Mouse (Mus musculus) gastrocnemius, postnatal 4 days (tissue): Measurements from ENCODE around the gene Gm20388. TPM values are rescaled to one million over a fixed set of nuclear protein-coding genes. Genes with fewer than 3 reads are reported as not detected.
"Not testable (repeated sequence)": the region's sequence is repeated elsewhere in the genome, so short reads cannot be mapped to it uniquely, and the experiment has no call there.

Experiments
- DNase-seq, 2 experiments: peaks; one replicate each; pipeline ENCODE4 v3.0.0; 2021 to 2022; ENCODE audit warnings: low spot score in 2 of 2, mixed read lengths in 2 of 2
- total RNA-seq, 2 experiments: library from RNA; stranded (reverse); gene quantifications; 2 replicates each; pipeline ENCODE4 v1.2.3; 2021

The Gm20388 gene
- total RNA-seq, 2 experiments from 2014 or later, result 12.8 to 22.8 TPM

DNA sequence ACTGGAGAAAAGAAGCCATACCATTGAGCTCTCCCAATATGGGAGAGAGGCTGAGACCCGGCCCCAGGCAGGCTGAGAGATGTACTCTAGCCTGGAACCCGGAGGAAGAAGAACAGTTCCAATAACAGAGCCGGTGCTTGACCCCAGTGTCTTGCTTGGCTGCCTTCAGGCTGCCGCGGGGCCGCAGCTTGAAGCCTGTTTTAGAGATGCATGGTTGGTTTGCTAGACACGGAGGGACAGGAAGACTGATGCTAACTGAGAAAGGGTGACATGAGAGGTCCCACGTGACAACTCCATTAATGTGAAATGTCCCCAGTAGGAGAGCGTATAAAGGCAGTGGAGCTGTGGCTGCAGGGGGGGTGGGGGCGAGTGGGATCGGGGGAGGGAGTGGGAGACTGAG is 438.3 kb downstream of the Gm20388 start:
- DNase-seq, result no peak

DNA sequence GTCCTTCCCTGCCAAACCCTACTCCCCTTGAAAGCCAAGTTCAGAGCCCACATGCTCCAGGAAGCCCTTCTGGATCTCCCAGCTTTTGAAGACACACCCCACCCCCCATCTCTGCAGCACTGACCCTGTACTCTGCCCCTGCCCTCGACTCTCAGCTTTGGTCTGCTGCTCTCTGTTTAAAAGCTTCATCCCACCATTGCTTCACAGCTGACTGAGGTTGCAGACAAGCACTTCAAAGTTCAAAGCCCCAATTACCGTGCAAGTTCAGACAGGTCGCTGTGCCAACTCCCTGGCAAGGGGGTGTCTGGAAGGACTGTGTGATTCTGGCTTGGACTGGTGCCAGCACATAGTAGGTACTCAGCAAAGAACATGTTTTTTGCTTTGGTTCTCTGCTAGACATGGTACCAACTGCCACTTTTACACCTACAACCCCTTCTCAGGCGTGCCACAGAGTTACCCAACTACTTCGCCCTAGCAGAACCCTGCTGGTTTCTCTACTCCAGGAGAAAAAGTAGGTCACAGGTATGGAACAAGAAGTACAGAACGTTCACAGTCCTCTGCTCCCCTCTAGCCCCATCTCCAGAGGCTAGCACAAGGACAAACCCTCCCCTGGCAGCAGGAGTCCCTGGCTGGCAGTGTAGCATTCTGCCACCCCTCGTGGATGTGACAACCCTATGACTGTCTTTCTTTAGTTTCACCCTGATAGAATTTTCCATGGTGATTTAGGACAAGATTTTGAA is 440.9 kb downstream of the Gm20388 start:
- no peak for DNase-seq

DNA sequence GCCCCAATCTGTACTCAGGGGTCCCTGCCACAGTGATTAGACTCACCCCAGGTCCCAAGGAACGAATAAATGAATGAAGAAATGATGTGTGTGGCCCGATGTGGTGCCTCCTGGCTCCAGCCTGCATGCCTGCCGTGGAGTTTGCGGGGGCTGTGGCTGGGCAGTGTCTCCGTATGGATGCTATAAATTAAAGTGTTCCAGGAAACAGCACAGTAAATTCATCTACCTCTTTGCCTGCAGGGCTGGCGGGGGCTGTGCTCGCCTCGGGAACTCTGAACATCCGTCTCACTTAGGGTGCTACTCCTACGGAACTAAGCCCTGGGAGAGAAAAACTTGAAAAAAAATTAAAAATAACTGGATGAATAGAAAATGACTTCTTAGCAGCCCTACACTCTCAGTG is 441.5 kb downstream of the Gm20388 start:
- DNase-seq, result no peak

DNA sequence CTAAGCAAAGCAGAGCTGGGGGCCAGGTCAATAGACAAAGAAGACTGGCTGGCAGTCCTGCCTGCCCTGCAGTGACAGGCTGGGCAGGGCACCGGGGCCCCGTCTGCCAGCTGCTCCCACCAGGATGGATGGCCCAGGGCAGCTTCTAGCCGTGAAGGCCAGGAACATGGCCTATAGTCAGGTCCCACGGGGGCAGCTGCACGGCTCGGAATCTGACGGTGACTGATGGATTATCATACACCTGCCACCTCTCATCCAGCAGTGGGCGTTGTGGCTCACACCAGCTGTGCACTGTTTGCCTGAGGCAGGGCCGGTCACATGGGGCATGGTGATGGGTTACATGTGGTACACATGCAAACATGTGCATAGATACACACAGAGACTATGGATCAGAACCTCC is 445.4 kb downstream of the Gm20388 start:
- DNase-seq, result no peak

DNA sequence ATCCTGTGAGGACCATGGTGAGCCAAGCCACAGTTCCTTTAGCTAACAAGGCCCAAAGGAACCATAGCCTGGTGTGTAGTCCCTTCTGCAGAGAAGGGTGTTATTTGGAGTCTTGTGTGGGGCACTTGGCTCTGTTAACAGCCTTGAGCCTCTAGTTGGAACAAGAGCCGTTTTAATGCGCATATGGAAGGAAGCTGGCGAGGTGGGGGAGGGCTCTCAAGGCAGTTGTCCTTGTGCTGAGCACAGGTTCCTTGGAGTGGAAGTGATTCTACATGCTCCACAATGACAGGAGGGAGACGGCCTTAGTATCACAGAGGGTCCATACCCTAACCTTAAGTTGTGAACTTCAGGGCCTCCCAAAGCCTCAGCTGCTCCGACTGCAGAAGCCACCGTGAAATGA is 446.9 kb downstream of the Gm20388 start:
- DNase-seq, result no peak

DNA sequence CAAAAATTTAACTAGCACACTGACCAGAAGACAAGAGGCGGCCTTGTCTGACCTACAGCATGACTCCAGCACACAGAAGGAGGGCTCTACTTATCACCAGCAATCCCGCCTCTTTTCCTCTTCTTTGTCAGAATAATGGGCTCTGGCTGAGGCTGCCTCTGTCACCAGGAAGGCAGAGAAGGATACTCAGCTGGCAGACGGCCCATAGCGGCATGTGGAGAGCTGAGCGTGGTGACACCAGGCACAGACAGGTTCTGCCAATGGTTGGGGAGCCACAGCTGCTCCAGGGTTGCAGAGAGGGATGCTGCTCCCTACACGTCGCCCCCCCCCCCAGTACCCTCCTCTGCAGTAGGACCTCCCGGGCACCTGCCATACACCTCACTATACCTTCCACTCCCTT is 450.7 kb downstream of the Gm20388 start:
- no peak for DNase-seq

DNA sequence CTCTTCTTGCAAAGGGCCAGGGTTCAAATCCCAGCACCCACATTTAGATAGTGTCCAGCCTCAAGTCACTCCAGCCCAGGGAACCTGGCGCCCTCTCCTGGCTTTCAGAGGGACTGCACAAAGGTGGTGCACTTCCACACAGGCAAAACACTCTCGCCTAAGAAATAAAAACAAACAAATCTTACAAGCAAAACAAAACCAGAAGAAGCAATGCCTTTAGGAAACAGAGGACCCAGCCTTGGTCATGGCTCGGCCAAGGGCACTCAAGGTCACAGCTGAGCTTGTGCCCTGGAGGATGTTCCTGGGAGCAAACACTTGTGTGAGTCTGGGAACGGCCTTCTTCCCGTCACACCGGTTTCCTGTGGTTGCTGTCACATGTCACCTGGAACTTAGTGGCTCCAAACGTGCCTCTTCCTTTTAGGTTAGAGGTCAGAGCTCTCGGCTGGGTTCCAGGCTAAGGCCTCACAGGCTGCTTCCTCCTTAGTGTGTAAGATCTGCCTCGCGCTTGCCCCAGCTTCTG is 453.0 kb downstream of the Gm20388 start:
- no peak for DNase-seq

DNA sequence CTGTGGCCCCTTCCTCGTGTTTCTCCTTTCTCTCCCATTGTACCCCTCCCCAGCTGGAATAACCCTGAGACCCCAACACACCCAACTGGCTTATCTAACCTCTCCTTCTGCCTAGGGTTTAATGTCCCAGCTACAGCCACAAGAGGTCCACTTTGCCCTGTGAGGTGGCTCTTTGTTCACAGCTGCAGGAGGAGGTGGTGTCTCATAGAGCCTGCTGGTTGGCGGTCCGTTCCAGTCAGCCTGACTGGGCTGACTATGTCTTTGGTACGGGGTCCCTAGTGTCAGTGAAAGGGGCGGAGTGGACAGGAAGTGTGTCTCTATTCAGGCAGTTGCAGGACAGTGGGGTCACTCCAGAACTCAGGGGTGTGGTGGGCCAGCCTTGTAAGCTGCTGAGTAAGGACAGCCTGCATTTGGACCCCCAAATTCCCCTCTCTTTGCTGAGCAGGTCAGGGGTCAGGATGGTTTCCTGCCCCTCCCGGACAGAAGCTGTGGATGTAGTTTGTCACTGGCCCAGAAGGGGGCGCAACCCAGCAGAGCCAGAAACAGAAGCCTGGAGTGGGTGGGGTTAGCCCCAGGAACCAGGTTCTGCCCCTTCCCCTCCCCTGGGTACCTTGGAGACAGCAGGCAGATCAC is 453.6 kb downstream of the Gm20388 start:
- peak in 1 of 2 experiments; percentile 54 for DNase-seq

DNA sequence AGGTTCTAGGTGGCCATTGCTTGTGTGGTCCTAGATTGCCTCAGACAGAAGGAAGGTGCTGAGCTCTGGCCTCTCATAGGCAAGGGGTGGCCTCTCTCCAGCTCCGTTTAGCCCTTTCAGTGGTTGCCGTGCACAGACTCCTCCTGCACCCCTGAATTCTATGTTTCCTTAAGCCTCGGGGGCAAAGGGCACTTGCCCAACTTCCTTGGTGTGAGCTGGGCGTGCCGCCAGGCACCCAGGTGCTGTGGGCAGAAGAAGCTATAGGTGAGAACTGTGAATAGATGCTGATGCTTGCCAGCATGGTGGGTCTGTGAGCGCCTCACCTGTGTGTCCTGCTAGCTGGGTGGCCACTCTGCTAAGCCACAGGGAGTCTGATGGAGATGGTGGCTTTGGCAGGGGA is 456.2 kb downstream of the Gm20388 start:
- DNase-seq, result no peak

DNA sequence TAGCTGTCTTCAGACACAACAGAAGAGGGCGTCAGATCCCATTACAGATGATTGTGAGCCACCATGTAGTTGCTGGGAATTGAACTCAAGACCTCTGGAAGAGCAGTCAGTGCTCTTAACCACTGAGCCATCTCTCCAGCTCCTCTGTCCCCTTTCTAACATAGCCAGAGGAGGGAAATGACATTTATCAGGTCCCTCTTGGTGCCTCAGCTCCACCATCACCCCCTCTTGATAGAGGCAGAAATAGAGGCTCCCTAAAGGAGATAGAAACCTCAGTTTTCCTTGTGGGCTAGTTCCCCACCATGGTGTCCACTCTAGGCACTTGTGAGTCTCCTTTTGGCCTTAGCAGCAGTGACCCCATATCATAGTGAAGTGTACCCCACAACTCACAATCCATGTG is 457.6 kb downstream of the Gm20388 start:
- DNase-seq, result not testable (repeated sequence)

DNA sequence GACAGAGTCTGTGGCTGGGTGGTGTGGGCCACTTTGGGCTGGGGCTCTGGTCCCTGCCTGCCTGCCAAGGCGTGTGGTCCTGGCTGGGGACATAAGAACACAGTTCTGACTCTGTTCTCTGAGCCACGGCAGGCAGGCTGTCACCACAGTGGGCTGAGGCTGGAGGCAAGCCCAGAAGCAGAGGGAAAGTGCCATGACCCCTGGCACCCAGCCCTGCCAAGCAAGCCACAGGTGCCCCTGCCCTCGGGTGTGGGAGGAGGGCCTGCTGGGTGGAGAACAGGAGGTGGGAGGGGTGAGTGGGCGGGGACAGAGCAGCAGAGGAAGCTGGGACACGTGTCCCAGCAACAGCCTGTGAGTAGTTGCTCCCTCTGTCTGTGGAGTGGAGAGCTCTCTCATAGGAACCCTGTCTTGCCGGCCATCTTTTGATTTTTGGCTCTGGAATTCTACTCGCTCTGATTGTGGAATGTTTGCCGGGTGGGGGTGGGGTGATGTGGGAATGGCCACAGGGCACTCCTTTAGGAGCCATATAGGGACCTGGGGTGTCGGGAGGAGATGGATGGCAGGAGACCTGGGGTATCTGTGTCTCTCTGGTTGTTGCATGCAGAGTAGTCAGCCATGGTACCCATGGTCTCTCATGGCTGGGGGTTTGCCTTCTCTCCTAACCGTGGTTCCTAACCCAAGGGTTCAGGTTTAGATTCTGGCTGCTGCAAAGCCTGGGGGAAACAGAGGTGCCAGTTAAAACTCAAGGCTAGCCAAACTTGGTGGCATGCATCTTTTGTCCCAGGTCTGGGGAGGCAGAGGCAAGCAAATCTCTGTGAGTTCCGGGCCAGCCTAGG is 458.4 kb downstream of the Gm20388 start:
- DNase-seq, result peak; percentile 69 to 88

DNA sequence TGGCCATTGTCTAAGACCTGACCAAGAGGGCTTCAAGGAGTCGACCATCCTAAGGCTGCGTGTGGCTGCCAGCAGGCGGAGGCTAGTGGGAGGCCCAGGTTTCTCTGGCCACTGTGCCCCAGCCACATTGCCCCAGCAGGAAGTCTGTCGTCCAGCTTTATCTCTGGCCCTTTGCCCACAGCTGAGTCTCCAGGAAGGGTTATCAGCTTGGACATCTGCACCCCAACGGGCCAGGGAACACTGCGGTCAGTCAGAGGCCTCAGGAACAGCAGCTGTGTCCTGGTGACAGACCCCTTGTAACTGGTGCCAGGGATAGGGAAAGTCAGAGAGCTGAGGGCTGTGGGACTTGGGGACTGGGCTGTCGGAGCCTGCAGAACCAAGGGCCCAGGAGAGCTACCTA is 459.3 kb downstream of the Gm20388 start:
- peak in 1 of 2 experiments; percentile 52 for DNase-seq

DNA sequence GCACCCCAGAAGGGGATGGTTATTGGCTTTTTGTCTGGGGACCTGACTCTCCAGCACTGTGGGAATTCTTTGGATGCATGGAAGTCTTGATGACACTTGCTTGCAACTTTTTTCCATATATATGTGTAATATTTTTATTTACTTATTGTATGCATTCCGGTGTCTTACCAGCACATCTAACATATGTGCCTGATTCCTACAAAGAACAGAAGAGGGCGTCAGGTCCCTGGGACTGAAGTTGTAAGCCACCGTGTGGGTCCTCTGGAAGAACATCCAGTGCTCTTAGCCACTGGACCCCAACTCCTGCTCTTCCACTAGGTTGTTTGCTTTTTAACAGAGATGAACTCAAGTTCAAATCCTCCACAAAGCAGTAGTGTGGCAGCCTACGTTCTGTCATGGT is 459.8 kb downstream of the Gm20388 start:
- no peak for DNase-seq

DNA sequence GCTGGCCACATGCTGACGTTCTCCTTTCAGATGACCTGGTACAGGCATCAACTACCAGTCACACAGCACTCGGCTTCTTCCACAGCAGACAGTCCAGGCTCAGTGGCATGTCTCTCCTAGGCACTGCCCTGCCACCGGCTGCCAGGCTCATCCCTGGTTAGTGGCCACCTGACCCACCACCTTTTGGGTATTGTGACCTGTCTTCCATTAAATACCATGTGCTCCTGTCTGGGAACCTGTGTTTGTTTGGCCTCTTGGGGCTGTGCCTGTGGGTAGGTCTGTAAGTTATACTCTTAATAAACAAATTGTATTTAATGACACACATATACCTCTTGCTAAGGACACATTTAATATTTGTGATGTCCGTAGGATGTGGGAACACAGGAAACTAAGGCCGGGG is 460.5 kb downstream of the Gm20388 start:
- no peak for DNase-seq

DNA sequence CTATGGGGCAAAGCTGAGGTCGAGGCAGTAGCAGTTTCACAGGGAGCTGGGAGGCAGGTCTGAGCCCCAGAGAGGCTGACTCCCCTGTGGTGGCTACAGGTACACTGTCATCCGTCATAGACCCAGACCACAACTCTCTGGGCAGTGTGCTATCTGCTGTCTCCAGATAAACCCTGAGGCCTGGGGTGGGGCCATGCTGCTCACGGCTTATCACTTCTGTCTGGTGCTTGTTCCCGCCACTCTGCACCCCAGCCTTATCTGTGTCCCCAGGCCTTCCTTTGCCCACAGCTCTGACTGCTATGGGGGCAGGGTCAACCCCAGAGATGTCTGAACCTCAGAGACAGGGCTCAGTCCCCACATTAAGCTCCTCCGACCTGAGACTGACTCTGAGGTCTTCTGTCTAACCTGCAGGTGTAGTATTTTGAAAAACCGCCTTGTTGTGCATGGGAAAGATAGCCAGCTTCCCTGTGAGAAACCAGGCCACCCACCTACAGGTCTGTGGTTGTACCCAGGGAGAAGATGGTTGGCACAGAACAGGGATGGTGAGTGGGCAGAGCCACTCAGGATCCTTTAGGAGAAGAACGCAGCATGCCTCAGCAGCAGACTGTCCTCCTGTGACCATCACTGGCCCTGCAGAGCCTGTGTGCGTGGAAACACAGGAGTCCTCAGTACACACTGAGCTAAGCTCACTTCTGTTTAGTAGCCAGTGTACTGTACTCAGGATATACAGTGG is 461.2 kb downstream of the Gm20388 start:
- no peak for DNase-seq

DNA sequence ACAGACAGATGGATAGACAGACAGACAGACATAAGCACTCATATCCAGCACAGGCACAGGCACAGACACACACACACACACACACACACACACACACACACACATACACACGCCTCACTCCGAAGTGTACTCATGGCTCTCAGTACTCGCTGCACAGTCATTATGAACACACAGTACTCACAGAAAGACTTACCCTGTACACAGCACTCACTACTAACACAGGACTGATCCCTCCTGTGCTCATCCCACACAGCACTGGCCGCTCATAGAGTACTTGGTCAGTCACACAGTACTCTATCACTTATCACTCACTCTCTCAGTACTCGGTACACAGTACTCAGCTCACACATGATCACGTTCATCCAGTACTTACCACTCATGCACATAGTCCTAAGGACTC is 462.0 kb downstream of the Gm20388 start:
- DNase-seq, result no peak

DNA sequence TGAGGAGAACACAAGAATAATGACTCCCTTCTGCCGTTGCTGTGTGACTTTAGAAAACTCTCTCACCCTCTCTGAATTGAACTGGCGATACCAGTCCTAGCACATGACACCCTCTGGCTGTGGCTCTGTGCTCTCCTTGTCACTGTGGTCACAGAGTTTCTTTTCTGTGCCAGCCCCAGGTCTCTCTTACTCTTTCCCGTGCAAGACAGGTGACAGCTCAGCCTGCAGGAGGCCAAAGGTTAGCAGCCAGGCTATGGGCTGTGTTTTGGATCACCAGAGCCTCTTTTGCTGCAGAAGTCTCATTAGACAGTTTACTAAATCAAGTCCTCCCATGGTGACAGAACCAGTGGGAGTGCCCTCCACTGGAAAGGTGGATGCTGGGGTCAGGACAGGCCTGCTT is 463.0 kb downstream of the Gm20388 start:
- DNase-seq, result no peak

DNA sequence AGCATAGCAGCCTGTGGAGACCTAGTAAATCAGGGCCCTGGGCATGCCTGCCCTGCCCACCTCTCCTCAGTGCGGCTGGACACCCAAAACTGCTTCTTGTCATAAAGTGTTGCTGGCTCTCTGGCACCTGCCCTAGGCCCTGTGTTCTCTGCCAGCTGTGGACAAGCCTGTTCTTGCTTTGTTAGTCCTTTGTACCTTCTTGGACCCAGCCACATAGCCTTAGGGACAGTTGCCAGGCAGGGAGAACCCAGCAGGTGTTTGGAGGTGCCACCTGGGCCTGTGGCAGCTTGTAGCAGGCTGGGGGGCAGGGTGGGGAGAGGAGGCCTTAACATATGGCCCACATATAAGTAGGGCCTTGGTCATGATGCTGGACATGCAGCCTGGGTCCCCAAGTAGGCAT is 463.4 kb downstream of the Gm20388 start:
- no peak for DNase-seq

DNA sequence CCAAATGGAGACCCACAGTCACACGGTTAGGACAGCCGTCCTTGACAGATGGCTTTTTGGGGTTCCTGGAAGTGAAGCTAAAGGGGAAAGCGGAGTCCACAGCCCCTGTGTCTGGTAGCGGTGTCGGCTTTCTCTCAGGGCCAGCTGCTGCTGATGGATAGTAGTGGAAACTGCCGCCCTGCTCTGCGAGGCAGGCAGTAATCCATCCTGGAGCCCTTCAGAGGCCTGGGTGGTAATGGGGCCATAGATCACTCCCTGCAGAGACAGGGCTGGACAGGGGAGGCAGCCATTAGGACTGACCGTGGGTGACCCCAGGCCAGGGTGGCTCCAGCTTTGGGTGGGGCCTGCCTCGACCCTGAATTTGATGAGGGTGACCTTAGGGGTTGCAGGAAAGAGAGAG is 463.9 kb downstream of the Gm20388 start:
- no peak for DNase-seq

DNA sequence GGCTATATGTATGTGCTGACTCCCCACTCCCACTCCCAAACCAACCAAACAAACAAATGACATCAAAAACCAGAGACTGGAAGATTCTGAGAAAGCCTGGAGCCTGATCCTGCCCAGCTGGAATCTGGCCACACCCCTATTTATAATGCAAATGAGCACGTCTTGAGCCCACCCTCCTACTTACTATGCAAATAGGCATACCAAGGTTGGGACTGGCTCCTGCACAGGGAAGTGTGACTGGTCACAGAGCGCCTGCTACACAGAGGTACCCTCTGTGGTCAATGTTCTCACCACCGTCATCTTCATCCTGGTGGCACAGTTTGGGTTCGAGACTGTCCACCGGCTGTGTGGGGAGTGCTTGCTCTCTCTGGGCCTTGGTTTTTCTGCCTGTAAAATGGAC is 464.5 kb downstream of the Gm20388 start:
- no peak for DNase-seq

DNA sequence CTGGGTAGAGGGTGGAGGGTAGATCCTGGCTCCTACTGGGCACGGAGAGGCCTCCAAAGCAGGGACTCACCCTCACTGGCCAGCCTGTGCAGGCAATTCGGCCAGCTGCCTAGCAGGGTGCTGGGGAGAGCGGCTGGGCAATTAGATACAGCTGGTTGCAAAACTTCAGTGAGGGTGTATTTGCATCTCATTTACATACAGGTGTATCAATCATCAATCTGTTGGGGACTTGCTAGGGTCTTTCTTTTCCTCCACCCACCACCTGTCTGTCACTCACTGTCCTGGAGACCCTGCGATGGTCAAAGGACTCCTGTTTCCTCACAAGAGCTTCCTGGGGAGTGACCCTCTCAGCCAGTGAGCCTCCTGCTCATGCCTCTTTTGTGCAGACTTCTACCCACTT is 465.6 kb downstream of the Gm20388 start:
- DNase-seq, result no peak
